Mouse (Mus musculus) T-helper 17 cell (primary cell): ENCODE results near the gene Gm2897.
"Not testable (repeated sequence)": the region's sequence is repeated elsewhere in the genome, so short reads cannot be mapped to it uniquely, and the experiment has no call there.

Experiments used
- in situ Hi-C, 2 experiments: fragments of 300-600 bp; cut with MboI, MseI; formaldehyde crosslinking; loops; 1 replicate in 1 of 2; 2 replicates in 1 of 2; pipeline ENCODE4 v1.15.1; 2025; ENCODE audit warnings: high pct_unique_total_duplicates in 2 of 2

The Gm2897 gene

DNA sequence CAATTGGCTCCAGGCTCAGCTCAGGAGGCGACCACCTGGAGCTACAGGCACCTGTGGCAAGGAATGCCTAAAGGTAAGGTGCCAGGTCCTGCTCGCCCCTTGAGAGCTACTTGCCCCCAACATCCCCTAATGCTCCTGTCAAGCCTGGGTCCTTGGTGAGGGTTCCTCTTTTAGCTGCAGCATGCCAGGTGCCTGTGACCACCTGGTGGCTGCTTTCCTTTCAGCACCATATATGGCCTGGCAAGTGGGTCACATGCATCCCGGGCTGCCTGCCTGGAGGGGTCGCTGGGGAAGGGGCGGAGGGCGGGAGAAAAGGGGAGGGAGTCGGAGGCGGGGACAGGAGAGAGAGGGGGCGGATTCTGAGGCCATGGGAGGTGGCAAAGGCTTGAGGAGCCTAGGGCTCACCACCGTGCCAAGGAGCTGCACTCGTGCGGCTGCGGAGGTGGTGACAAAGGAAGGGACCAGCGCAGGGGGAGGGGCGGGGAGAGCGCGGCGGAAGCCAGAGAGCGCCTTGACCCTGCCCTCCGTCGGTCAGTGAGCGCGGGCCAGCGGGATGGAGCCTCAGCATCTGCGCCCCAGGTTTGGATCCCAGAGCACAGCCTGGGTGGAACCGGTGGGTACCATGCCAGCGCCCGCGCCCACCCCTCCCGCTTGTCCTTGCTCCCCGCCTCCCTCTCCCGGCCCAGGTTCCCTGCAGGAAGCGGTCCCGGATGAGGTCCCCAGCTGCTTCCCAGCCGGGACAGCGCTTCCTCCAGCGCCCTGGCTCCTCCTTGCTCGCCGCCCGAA is at the start of gene Gm2897:
Gm2897 (plus strand) TSS at position 559 of the 786 bp plus-strand sequence.
- in situ Hi-C loops = not testable (repeated sequence)

DNA sequence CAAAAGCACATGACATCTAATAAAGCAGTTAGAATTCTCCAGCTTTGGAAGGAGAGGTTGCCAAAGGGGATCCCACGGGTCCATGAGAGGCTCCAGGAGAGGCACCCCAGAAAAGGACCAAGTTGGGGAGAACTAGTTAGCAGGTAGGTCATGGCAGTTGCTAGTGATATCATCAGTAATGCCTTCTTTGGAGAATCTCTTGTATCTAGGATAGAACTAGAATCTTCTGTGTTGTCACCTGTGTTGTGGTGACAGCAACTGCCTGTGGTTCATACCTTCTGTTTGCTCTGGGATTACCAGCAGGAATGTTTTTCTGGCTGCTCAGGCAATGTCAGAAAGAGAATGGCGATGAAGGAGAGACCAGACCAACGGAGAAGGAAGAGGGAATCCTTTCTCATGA is 19.4 kb upstream of the Gm2897 start, which contains the start of gene Gm2888:
Gm2888 (plus strand) TSS at position 301 of the 400 bp plus-strand sequence.
- in situ Hi-C loops = not testable (repeated sequence)

DNA sequence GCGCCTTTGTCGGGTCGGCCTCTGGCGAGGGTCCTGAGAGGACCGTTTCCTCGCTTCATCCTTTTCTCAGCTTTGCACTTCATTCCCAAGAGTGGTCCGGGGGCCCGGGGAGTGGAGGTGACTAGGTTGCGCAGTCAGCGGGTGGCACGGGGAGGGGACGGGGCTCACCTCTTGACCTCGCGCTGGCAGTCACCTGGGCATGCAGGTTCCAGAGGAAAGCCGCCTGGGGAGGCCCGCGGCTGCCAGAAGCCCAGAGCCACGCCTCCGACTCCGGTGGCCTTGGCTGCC is 372 bp downstream of the Gm2897 start:
- in situ Hi-C loops = not testable (repeated sequence)

DNA sequence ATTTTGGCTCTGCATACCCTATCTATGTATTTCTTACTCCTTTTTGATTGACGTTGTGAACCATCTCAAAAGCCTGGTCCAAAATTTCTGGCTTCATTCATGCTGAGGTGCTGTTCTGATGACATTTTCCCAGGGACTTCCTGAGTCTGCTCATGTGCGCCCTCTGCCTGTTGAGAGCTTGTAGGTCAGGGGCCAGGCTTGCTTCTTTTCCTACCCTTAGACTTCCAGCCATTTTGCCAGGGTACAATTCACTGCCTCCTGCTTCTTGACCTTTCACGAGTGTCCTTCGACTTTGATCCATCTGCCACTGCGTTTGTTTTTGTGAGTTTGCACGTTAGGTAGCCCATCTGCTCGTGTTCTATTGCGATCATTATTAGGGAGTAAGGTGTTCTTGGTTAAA is 1.0 kb downstream of the Gm2897 start:
- in situ Hi-C loops = loop anchor here in 1 of 2 experiments (10.0 kb wide), 1 partner anchor 155 kb away; the partner anchor contains the start of gene D830030K20Rik

DNA sequence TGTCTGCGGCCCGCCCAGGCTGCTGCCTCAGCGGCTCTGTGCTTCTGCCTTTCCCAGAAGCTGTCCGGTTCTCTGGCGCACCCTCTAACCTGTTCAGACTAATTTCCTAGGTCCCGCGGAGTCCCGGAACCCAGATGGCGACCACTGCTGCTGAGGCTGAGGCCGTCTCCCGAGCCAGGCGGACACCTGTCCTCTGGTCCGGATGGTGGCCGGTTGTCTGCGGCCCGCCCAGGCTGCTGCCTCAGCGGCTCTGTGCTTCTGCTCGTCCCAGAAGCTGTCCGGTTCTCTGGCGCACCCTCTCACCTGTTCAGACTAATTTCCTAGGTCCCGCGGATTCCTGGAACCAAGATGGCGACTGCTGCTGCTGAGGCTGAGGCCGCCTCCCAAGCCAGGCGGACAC is 67.0 kb downstream of the Gm2897 start:
- in situ Hi-C loops = not testable (repeated sequence)
